Mouse (Mus musculus): ENCODE measurements around the gene Hnrnph3. TPM values are rescaled to one million over a fixed set of nuclear protein-coding genes. Genes with fewer than 3 reads are reported as not detected.

The Hnrnph3 gene
- polyA plus RNA-seq, 1 experiment from 2014 or later = 138 TPM

GRCm38 (mm10) chr10:63053007-63053406 lies 29.0 kb upstream of the Hnrnph3 start:
- H3K4me3 ChIP-seq = no peak overlapping the region
- H3K36me3 ChIP-seq = no peaks in the 10 kb centered on the region
- no peaks in the 10 kb centered on the region for H3K4me1 ChIP-seq
- H3K9ac ChIP-seq = no peak overlapping the region
- 48% methylated on average over 6 of the region's 6 CpGs for WGBS
- ATAC-seq (ENCODE audit: insufficient number of reproducible peaks, insufficient read depth, low FRiP score, low TSS enrichment, low read depth) = no peak
- no peaks in the 10 kb centered on the region for H3K27me3 ChIP-seq
- no peak overlapping the region for H3K27ac ChIP-seq
- no peaks in the 10 kb centered on the region for H3K9me3 ChIP-seq
- no peak overlapping the region for H3K4me2 ChIP-seq

DNA sequence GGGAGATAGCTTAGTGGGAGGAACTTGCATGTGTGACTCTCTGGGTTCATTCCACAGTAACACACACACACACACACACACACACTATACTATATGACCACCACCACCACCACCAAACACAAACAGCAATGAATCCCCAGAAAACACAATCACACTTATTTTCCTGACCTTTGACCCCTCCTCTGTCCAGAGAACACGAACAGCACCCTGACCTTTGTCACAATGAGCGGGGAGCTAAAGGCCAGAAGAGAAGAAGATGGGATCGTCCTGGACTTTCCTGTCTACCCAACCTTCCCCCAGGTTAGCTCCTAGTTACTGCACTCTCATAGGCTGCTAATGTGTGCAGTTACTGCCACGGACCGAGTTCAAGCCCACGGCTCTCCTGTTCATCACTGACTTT lies 28.0 kb upstream of the Hnrnph3 start:
- no peak overlapping the region for H3K9ac ChIP-seq
- no peak for ATAC-seq (ENCODE audit: insufficient number of reproducible peaks, insufficient read depth, low FRiP score, low TSS enrichment, low read depth)
- no peaks in the 10 kb centered on the region for H3K4me1 ChIP-seq
- H3K4me3 ChIP-seq = no peak overlapping the region
- no peaks in the 10 kb centered on the region for H3K36me3 ChIP-seq
- no peak overlapping the region for H3K27ac ChIP-seq
- H3K27me3 ChIP-seq = no peaks in the 10 kb centered on the region
- 74% methylated on average over 6 of the region's 6 CpGs for WGBS
- no peak overlapping the region for H3K4me2 ChIP-seq
- H3K9me3 ChIP-seq = no peaks in the 10 kb centered on the region

GRCm38 (mm10) chr10:63051267-63051666 lies 27.2 kb upstream of the Hnrnph3 start:
- H3K27ac ChIP-seq = no peak overlapping the region

GRCm38 (mm10) chr10:63049106-63049505 lies 25.1 kb upstream of the Hnrnph3 start:
- no peak for ATAC-seq (ENCODE audit: insufficient number of reproducible peaks, insufficient read depth, low FRiP score, low TSS enrichment, low read depth)
- H3K27ac ChIP-seq = no peak overlapping the region
- no peak overlapping the region for H3K4me3 ChIP-seq
- H3K36me3 ChIP-seq = no peaks in the 10 kb centered on the region
- H3K4me1 ChIP-seq = no peaks in the 10 kb centered on the region
- H3K27me3 ChIP-seq = no peaks in the 10 kb centered on the region
- H3K9ac ChIP-seq = no peak overlapping the region
- H3K4me2 ChIP-seq = no peak overlapping the region
- no peaks in the 10 kb centered on the region for H3K9me3 ChIP-seq
- 78% methylated on average over 2 of the region's 2 CpGs for WGBS

More at GRCm38 (mm10) chr10:63051267-63051666, 27.2 kb upstream of the Hnrnph3 start:
- Histone ChIP-seq H3K36me3 (no peaks in the 10 kb centered on the region), H3K4me2 (no peak overlapping the region), H3K27me3 (no peaks in the 10 kb centered on the region), H3K9me3 (no peaks in the 10 kb centered on the region), H3K4me1 (no peaks in the 10 kb centered on the region), H3K9ac (no peak overlapping the region), H3K4me3 (no peak overlapping the region)
- WGBS = 69% methylated on average over 7 of the region's 7 CpGs
- ATAC-seq (ENCODE audit: insufficient number of reproducible peaks, insufficient read depth, low FRiP score, low TSS enrichment, low read depth) = no peak

GRCm38 (mm10) chr10:63047751-63048150 lies 23.7 kb upstream of the Hnrnph3 start:
- Histone ChIP-seq H3K9me3 (no peaks in the 10 kb centered on the region), H3K27me3 (no peaks in the 10 kb centered on the region), H3K36me3 (no peaks in the 10 kb centered on the region), H3K4me1 (no peaks in the 10 kb centered on the region), H3K4me2 (no peak overlapping the region), H3K27ac (no peak overlapping the region), H3K4me3 (no peak overlapping the region), H3K9ac (no peak overlapping the region)
- ATAC-seq (ENCODE audit: insufficient number of reproducible peaks, insufficient read depth, low FRiP score, low TSS enrichment, low read depth) = no peak
- 87% methylated on average over 8 of the region's 8 CpGs for WGBS

- Histone ChIP-seq H3K9me3 (no peaks in the 10 kb centered on the region), H3K27me3 (no peaks in the 10 kb centered on the region), H3K9ac (no peak overlapping the region), H3K4me1 (no peaks in the 10 kb centered on the region), H3K4me3 (no peak overlapping the region), H3K27ac (no peak overlapping the region), H3K36me3 (no peaks in the 10 kb centered on the region), H3K4me2 (no peak overlapping the region)
- ATAC-seq (ENCODE audit: insufficient number of reproducible peaks, insufficient read depth, low FRiP score, low TSS enrichment, low read depth) = no peak
- 62% methylated on average over 3 of the region's 3 CpGs for WGBS
These were observed 19.1 kb upstream of the Hnrnph3 start for GRCm38 (mm10) chr10:63043154-63043553.

GRCm38 (mm10) chr10:63039867-63040628 lies 16.0 kb upstream of the Hnrnph3 start:
- Histone ChIP-seq H3K27ac (no peak overlapping the region), H3K27me3 (no peaks in the 10 kb centered on the region), H3K4me3 (no peak overlapping the region), H3K9ac (no peak overlapping the region), H3K9me3 (no peaks in the 10 kb centered on the region), H3K36me3 (no peaks in the 10 kb centered on the region), H3K4me2 (no peak overlapping the region), H3K4me1 (no peaks in the 10 kb centered on the region)
- no peak for ATAC-seq (ENCODE audit: insufficient number of reproducible peaks, insufficient read depth, low FRiP score, low TSS enrichment, low read depth)
- 78% methylated on average over 5 of the region's 5 CpGs for WGBS

DNA sequence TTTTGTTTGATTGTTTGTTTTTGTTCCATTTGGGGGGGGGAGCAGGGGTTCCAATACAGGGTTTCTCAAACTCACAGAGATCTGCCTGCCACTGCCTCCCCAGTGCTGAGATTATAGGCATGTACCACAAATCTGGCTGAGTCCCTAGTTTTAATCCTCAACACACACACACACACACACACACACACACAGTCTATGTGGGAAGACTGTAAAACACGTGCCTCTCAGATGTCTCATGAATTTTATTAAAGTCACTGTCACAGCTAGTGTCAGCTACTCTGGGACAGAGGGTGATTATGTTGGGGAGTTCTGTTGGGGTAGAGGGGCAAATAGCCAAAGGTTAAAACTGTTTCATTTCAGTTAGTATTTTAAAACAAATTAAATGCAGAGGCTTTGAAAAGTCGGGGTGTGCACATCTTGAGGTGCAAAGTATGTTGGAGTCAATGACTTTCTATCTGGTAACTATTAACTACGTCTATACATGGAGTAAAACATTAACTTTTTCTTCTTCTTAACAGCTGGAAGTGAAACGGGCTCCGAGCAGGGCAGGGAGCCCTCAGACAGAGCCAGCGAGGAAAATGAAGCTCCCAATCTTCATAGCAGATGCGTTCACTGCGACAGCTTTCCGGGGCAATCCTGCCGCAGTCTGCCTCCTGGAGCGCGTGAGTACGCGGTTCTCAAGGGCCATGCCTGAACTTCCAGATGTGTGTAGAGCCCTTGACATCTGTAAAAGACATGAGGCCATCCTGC lies 14.7 kb upstream of the Hnrnph3 start:
- Histone ChIP-seq H3K4me1 (no peaks in the 10 kb centered on the region), H3K36me3 (no peaks in the 10 kb centered on the region), H3K9me3 (no peaks in the 10 kb centered on the region), H3K4me2 (no peak overlapping the region), H3K27ac (no peak overlapping the region), H3K27me3 (no peaks in the 10 kb centered on the region), H3K9ac (no peak overlapping the region), H3K4me3 (no peak overlapping the region)
- no peak for ATAC-seq (ENCODE audit: insufficient number of reproducible peaks, insufficient read depth, low FRiP score, low TSS enrichment, low read depth)
- 78% methylated on average over 14 of the region's 14 CpGs for WGBS

- Histone ChIP-seq H3K4me2 (no peak overlapping the region), H3K9ac (no peak overlapping the region), H3K27ac (no peak overlapping the region), H3K36me3 (no peaks in the 10 kb centered on the region), H3K27me3 (no peaks in the 10 kb centered on the region), H3K9me3 (no peaks in the 10 kb centered on the region), H3K4me3 (no peak overlapping the region), H3K4me1 (no peaks in the 10 kb centered on the region)
- WGBS = 66% methylated on average over 3 of the region's 3 CpGs
- no peak for ATAC-seq (ENCODE audit: insufficient number of reproducible peaks, insufficient read depth, low FRiP score, low TSS enrichment, low read depth)
These were observed 8.9 kb upstream of the Hnrnph3 start for GRCm38 (mm10) chr10:63032956-63033355.

DNA sequence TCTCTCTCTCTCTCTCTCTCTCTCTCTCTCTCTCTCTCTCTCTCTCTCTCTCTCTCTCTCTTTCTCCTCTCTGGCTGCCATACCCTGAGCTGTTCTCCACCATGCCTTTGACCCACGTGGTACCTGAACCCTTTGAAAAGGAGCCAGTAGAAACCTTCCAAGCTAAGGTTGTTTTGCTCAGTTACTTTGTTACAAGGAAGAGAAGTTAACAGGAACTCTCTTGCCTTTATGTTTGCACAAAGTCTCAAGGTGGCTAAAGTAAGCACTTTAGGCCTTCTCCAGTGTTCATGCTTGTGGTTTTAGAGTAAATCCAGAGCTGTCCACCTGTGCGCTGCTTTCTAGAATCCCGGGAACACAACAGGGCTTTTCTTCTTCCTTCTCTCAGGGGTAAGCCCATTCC lies 8.2 kb upstream of the Hnrnph3 start:
- H3K27ac ChIP-seq = no peak overlapping the region
- WGBS = 76% methylated on average over 3 of the region's 3 CpGs
- no peaks in the 10 kb centered on the region for H3K27me3 ChIP-seq
- no peak overlapping the region for H3K4me2 ChIP-seq
- H3K4me1 ChIP-seq = no peaks in the 10 kb centered on the region
- no peaks in the 10 kb centered on the region for H3K36me3 ChIP-seq
- H3K4me3 ChIP-seq = no peak overlapping the region
- H3K9ac ChIP-seq = no peak overlapping the region
- no peak for ATAC-seq (ENCODE audit: insufficient number of reproducible peaks, insufficient read depth, low FRiP score, low TSS enrichment, low read depth)
- no peaks in the 10 kb centered on the region for H3K9me3 ChIP-seq

GRCm38 (mm10) chr10:63028396-63028795 lies 4.4 kb upstream of the Hnrnph3 start:
- no peaks in the 10 kb centered on the region for H3K27me3 ChIP-seq
- WGBS = 72% methylated on average over 4 of the region's 4 CpGs
- no peak overlapping the region for H3K9ac ChIP-seq
- ATAC-seq (ENCODE audit: insufficient number of reproducible peaks, insufficient read depth, low FRiP score, low TSS enrichment, low read depth) = no peak
- no peak overlapping the region for H3K4me2 ChIP-seq
- H3K27ac ChIP-seq = no peak overlapping the region
- H3K4me3 ChIP-seq = no peak overlapping the region
- H3K36me3 ChIP-seq = no peaks in the 10 kb centered on the region
- peaks cover 22% of the 10 kb centered on the region for H3K4me1 ChIP-seq
- H3K9me3 ChIP-seq = no peaks in the 10 kb centered on the region
